Mouse (Mus musculus) frontal cortex, adult 2 months (tissue): ENCODE measurements around the gene Helt. TPM values are rescaled to one million over a fixed set of nuclear protein-coding genes. Genes with fewer than 3 reads are reported as not detected.
"Not testable (repeated sequence)": the region's sequence is repeated elsewhere in the genome, so short reads cannot be mapped to it uniquely, and the experiment has no call there.

ENCODE experiments used
- DNase-seq, 2 experiments: peaks; one replicate each; pipeline ENCODE4 v3.0.0; 2022; ENCODE audit warnings: low spot score in 1 of 2; ENCODE audit errors: extremely low spot score in 1 of 2
- polyA plus RNA-seq: library from polyadenylated mRNA; depleted of rRNA; stranded (reverse); fragments of >200 nt; gene quantifications from 2 replicates; pipeline ENCODE4 v1.2.3, GENCODE M21; 2012

Helt gene
- polyA plus RNA-seq, 1 experiment, result 0.18 TPM

GRCm38 (mm10) chr8:46298847-46299246 lies 4.4 kb upstream of the Helt start:
- no peak for DNase-seq

GRCm38 (mm10) chr8:46296551-46296950 lies 2.1 kb upstream of the Helt start:
- no peak for DNase-seq

DNA sequence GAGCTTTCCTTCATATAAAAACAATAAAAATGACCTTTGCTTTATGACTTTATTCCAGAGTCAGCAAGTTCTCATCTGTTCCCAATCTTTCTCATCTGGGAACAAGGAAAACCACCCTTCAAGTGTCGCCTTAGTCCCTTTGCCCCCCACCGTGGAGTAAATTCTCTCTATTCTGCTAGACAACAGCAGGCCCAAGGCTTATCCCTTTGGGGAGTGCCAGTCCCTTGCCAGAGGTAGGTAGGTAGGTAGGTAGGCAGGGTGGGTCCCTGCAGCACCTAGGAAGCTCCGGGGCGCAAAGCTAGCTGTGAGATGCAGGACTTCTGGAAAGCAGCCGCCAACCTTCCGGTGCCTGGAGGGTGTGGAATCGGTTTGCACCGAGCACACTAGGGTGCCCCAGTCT lies 1.5 kb upstream of the Helt start:
- DNase-seq, result no peak

GRCm38 (mm10) chr8:46295101-46295534 lies 647 bp upstream of the Helt start:
- DNase-seq, result no peak

- DNase-seq, result peak; percentile 42 to 60
Measured at GRCm38 (mm10) chr8:46293741-46294151, 725 bp downstream of the Helt start.

- no peak for DNase-seq
Measured at GRCm38 (mm10) chr8:46293201-46293600, 1.3 kb downstream of the Helt start.

DNA sequence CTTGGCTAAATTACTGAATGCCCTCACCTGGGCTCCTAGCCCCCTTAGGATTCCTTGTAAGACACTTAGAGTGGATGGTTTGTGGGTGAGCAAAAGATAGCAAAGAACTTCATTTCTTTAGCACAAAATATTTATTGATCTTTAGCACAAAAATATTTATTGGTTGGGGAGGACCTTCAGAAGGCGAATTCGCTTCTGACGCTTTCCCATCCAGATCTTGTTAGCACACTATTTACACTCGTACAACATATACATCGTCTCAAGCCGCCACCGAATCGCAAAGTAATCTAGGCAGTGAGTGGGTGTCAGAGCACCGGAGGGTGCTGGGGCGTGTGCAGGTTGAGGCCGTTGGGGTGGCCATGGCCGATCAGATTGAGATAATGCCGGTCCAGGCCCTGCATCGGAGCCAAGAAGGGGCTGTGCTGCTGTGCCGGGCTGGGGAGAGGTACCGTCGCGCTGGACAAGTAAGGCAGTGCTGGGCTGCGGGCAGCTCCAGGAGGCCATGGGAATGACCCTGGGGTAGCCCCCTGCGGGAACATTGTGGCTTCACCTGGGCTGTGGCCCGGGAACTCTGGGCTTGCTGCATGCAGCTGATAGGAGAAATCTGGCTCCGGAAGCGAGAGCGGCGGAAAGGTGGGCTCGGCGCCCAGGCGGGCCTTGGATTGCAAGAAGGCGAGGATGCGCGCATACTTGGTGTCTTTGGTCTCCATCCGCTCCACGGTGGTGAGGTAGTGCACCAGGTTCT lies 2.4 kb downstream of the Helt start:
- no peak for DNase-seq

DNA sequence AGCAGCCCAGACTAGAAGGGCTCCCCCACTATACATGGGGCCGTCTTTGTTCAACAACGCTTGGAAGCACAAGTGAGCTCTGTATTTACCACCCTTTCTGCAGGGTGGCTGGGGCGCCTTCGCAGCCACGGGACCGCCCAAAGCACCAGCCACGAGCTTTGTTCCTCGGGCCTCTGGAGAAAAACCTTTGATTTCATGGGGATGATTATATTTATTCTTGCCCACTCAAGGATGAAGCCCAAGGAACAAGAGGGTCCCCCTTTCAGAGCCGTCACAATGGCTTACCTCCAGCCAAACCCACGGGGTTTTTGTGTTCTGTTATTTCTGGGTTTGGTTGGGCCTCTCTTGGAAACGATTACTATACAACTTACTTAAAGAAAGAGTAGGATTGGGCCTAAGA lies 5.2 kb downstream of the Helt start:
- DNase-seq, result no peak

GRCm38 (mm10) chr8:46288021-46288420 lies 6.5 kb downstream of the Helt start:
- DNase-seq, result no peak

DNA sequence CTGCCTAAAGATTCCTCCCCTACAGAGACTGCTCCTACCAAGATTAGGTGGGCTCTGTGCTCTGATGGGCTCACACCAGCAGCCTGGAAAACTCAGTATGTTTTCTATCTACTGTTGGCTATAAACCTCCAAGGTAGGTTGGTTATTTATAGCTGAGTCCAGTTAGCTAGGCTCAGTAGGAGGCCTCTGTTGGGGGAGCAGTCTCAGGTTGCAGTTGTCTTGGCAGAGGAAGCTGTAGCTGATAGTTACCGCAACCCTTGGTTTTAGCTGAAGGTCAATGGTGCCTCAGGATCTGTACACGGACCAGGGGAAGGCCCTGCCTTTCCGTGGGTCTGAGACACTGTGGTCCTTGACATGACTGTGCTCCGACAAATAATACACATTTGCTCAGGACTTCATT lies 8.5 kb downstream of the Helt start:
- no peak for DNase-seq

- DNase-seq, result peak in 1 of 2 experiments; percentile 83
Measured at GRCm38 (mm10) chr8:46281536-46281935, 12.9 kb downstream of the Helt start.

DNA sequence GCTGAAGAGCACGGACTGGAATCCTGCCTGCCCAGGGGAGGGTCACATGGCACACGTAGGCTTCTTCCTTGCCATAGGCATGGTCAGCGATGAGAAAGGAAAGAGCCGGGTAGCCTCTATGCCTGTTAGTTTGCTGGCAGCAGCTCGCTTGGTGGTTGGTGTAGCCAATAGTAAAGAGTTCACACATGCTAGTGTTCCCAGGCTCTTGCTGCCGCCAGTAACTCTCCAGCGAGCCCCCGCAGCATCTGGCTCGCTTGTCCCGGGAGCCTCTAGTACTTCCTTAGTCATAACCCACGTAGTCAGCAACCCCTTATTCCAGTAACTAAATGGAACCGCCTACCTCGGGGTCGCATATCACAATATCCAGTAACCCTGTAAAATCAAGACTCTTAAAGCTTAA lies 17.5 kb downstream of the Helt start:
- no peak for DNase-seq

DNA sequence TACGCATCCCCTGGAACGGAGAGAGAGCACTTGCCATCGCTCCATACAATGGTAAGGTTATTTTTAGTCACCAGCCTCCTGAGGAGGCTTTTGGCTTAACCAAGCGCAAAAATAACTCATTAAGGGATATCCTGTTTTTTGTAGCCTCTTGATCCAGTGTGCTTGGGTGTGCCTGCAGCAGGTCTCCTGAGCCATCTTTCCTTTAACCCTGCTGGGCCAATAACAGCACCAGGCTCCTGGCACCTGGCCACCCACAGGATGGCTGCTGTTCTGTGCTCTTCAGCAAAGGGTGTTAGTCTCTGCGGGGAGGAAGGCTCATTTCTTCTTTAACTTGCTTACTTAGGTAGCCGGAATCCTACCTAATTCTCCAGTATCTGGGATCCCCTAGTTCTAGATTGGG lies 23.7 kb downstream of the Helt start:
- DNase-seq, result no peak

GRCm38 (mm10) chr8:46270147-46270546 lies 24.3 kb downstream of the Helt start:
- DNase-seq, result no peak

DNA sequence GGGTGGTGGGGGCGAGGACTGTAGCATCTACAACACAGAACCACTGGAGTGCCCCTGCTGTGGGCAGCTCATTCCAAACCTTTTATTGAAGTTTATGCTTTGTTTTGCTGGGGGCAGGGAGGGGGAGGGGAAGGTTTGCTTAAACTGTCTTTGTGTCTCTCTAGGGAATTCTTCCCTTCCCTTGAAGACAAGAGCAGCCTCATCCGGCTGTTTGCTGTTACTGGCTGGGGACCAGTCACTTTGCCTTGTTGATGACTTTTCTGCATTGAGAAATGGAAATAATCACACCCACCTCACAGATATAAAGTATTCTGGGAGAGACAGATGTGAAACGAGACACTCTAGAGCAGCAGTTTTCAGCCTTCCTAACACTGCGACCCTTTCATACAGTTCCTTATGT lies 27.7 kb downstream of the Helt start:
- DNase-seq, result no peak

DNA sequence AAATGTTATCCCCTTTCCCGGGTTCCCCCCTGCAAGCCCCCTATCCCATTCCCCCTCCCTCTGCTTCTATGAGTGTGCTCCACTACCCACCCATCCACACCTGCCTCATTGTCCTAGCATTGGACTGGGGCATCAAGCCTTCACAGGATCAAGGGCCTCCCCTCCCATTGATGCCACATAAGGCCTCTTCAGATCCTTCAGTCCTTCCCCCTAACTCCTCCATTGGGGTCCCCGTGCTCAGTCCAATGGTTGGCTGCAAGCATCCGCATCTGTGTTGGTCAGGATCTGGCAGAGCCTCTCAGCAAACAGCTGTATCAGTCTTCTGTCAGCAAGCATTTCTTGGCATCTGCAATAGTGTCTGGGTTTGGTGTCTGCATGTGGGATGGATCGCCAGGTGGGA lies 30.3 kb downstream of the Helt start:
- DNase-seq, result not testable (repeated sequence)

DNA sequence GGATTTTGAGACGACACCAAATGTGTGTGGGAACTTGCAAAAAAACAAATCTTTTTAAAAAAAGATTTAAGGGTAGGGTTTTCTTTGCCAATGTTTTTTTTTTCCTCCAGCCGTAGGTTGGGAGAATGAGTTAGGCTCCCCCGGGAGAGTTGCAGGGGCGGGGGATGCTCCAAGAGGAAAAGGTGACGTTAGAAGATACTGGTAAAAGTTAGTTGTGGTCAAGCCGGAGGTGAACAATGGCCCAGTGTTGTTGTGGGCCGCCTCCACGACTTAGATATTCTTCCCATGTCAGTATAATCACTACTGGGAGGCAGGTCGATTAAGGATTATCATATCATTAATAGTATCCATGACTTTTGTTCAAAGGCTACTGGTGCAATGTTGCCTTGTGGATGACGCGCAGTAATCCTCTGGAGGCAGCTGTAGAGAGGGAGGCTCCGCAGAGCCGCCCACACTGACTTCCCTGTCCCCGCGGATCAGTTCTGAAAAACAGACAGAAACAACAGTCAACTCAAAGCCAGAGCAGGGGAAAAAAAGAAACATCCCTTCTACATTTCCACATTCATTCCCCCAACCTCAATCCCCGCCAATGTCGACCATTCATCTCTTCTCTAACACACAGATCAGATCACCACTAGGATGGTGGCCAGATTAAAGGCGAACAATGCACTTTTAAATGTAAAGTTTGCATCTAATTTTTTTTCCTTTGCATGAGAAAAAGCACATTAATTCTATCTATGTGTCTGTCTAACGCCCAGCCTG lies 36.4 kb downstream of the Helt start:
- no peak for DNase-seq

DNA sequence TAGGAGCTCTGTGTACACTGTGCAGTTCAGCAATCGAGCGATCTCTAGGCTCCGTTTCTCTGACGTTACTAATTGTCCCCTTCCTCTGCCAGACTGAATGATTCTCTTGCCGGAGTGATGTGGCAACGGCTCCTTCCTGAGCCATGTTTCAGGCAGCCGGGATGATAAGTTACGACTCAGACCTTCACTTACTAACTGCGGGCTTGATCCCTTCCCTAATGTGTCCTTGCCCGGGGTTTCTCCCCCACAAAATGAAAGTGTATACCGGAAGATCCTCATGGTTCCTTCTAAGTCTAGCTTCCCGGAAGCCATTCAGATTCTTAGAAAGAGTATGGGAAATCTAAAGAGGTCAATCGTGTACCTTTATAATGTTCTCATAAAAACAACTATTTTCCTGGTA lies 42.0 kb downstream of the Helt start:
- no peak for DNase-seq

DNA sequence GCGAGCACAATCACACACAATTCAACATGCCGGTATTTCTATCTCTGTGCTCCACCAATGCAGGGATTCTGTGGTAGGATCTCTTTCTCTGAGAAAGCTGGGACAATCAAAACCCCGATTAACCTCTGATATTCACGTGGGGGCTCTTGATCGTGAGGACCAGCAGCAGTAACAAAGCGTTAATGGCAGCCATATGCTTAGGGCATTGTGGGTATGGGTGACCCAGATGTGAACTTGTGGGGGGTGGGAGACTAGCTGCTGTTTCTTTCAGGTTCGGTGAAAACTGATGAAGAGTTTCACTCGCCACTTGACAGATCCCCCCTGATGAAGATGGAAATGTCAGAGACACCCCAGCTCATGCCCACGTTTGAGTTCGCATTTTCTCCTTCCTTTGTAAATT lies 42.9 kb downstream of the Helt start:
- no peak for DNase-seq

DNA sequence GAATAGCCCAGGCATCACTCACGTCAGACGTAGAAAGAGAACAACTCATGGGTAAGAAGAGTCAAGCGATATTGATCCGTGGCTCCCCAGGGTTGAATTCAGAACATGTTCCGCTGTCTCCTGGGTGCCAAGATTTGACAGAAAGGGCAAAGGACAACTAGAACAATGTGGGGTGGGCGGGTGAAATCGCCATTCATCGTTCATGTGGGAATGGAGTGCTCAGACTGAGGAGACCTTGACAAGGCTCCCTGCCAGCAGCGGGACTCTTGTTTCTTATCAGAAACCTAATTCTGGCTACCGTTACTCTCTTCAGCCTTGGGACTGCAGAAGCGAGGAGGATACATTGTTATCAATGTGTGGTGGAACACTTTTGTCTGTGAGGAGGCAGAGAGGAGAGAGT lies 48.1 kb downstream of the Helt start:
- no peak for DNase-seq

DNA sequence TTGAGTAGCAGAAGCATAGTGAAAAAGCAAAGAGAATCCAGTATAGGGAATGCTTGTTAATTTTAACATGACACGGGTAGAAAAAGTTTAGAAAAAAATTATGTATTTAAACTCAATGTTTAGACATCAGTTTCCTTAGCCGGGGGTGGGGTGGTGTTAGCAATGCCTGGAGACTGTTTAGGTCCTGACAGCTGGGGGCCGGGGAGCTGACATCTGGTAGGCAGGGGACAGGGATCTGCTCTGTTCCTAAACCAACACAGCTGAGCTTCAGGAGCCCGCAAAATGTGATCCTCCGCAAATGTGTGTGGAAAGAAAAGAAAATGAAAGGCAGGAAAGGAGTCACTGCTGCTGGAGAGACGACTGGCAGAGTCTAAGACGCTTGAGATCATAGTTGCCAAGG lies 51.5 kb downstream of the Helt start:
- DNase-seq, result no peak
